Mouse (Mus musculus): ENCODE results near the gene Btbd10. TPM values are rescaled to one million over a fixed set of nuclear protein-coding genes. Genes with fewer than 3 reads are reported as not detected.

The Btbd10 gene
- polyA plus RNA-seq, 1 experiment from 2014 or later, result 84.2 TPM

GRCm38 (mm10) chr7:113279246-113279645 lies 89.9 kb downstream of the Btbd10 start:
- 76% methylated on average over 2 of the region's 2 CpGs for WGBS
- Histone ChIP-seq H3K27me3 (replicated peaks; ENCODE audit: control insufficient read depth, insufficient read depth, low read length) (no peaks in the 10 kb centered on the region), H3K9me3 (ENCODE audit: control insufficient read depth, low read length) (no peaks in the 10 kb centered on the region), H3K27ac (ENCODE audit: low read depth, low read length) (no peak overlapping the region), H3K4me3 (ENCODE audit: low read length) (no peak overlapping the region), H3K4me1 (ENCODE audit: control insufficient read depth, insufficient read depth, low read depth, low read length) (no peaks in the 10 kb centered on the region; the same call in 1 of the 2 replicates), H3K4me2 (ENCODE audit: low read length) (no peak overlapping the region), H3K36me3 (ENCODE audit: control insufficient read depth, insufficient read depth, low read length) (peaks cover 6% of the 10 kb centered on the region), H3K9ac (ENCODE audit: low read depth, low read length) (no peak overlapping the region)
- ATAC-seq, result no peak

GRCm38 (mm10) chr7:113278493-113278892 lies 90.7 kb downstream of the Btbd10 start:
- Histone ChIP-seq H3K27ac (ENCODE audit: low read depth, low read length) (no peak overlapping the region), H3K4me1 (ENCODE audit: control insufficient read depth, insufficient read depth, low read depth, low read length) (no peaks in the 10 kb centered on the region; the same call in 1 of the 2 replicates), H3K9ac (ENCODE audit: low read depth, low read length) (no peak overlapping the region), H3K4me3 (ENCODE audit: low read length) (no peak overlapping the region), H3K27me3 (replicated peaks; ENCODE audit: control insufficient read depth, insufficient read depth, low read length) (no peaks in the 10 kb centered on the region), H3K4me2 (ENCODE audit: low read length) (no peak overlapping the region), H3K36me3 (ENCODE audit: control insufficient read depth, insufficient read depth, low read length) (peaks cover 5% of the 10 kb centered on the region), H3K9me3 (ENCODE audit: control insufficient read depth, low read length) (no peaks in the 10 kb centered on the region)
- WGBS, result 92% methylated on average over 4 of the region's 4 CpGs
- ATAC-seq, result no peak

DNA sequence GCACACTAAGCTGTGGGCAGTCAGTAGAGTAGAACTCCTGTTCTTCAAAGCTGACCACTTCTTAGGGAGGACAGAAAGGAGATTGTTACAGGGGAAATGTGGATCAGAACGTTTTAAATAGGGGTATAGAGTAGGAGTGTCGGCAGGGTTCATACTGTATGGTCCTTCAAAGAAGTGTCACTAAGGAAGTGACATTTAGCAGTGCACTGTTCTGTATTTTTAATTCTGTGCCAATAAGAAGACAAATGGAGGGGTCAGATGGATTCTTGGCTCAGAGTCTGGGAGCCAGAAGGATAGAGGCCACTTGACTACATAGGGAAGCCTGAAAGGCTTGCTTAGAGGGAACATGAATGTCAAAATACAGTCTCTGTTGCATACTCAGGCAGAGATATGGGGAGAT lies 91.9 kb downstream of the Btbd10 start:
- H3K4me2 ChIP-seq (ENCODE audit: low read length), result no peak overlapping the region
- no peak overlapping the region; the same call in 1 of the 2 replicates for H3K27ac ChIP-seq (ENCODE audit: low read depth, low read length)
- H3K4me3 ChIP-seq (ENCODE audit: low read length), result no peak overlapping the region
- H3K9me3 ChIP-seq (ENCODE audit: control insufficient read depth, low read length), result no peaks in the 10 kb centered on the region
- no peaks in the 10 kb centered on the region for H3K36me3 ChIP-seq (ENCODE audit: control insufficient read depth, insufficient read depth, low read length)
- no peaks in the 10 kb centered on the region; the same call in 1 of the 2 replicates for H3K4me1 ChIP-seq (ENCODE audit: control insufficient read depth, insufficient read depth, low read depth, low read length)
- no peaks in the 10 kb centered on the region for H3K27me3 ChIP-seq (replicated peaks; ENCODE audit: control insufficient read depth, insufficient read depth, low read length)
- 66% methylated on average over 2 of the region's 2 CpGs for WGBS
- ATAC-seq, result peak; percentile 82
- no peak overlapping the region for H3K9ac ChIP-seq (ENCODE audit: low read depth, low read length)

GRCm38 (mm10) chr7:113272338-113272997 lies 96.7 kb downstream of the Btbd10 start:
- no peaks in the 10 kb centered on the region for H3K36me3 ChIP-seq (ENCODE audit: control insufficient read depth, insufficient read depth, low read length)
- no peaks in the 10 kb centered on the region for H3K9me3 ChIP-seq (ENCODE audit: control insufficient read depth, low read length)
- no peaks in the 10 kb centered on the region for H3K27me3 ChIP-seq (replicated peaks; ENCODE audit: control insufficient read depth, insufficient read depth, low read length)
- 70% methylated on average over 5 of the region's 6 CpGs for WGBS
- ATAC-seq, result no peak
- H3K27ac ChIP-seq (ENCODE audit: low read depth, low read length), result no peak overlapping the region
- no peak overlapping the region for H3K9ac ChIP-seq (ENCODE audit: low read depth, low read length)
- no peak overlapping the region for H3K4me3 ChIP-seq (ENCODE audit: low read length)
- peaks cover 16% of the 10 kb centered on the region for H3K4me1 ChIP-seq (ENCODE audit: control insufficient read depth, insufficient read depth, low read depth, low read length)
- no peak overlapping the region for H3K4me2 ChIP-seq (ENCODE audit: low read length)

DNA sequence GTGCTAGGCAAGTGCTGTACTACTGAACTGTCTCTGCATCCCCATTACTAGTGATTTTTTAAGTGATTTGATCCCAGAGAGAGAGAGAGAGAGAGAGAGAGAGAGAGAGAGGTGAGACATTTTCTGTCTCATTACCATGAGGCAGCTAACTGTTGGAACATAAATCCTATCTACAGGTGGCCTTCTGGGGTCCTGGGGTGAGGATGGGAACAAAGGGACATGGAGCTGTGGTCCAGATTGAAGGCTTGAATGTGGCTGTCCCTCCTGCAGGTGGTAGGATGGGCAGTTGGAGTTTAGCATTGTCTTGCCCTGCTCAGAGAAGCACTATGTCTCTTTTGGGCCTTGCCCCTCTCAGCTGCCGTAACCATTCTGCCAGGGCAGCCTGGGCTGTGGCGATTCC lies 98.2 kb downstream of the Btbd10 start:
- no peak for ATAC-seq

DNA sequence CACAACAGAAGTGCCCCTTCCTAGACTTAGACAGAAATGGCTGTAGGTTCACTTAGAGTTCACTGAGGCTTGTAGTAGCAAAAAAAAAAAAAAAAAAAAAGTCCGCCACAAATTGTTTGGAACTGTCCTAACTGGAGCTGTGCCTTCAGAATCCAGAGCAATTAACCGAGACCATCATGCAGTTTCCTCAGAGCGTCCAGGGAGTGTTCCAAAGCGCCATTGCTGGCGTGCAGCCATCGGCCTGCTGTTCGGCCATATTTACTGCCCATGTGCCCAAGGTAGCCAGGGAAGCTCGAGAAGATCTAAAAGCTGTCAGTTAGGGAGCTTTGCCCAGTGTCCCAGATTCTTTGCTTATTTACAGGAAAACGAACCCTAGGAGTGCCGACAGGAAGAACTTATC lies 98.6 kb downstream of the Btbd10 start:
- Histone ChIP-seq H3K36me3 (ENCODE audit: control insufficient read depth, insufficient read depth, low read length) (no peaks in the 10 kb centered on the region), H3K27me3 (replicated peaks; ENCODE audit: control insufficient read depth, insufficient read depth, low read length) (no peaks in the 10 kb centered on the region), H3K9ac (ENCODE audit: low read depth, low read length) (no peak overlapping the region), H3K4me2 (ENCODE audit: low read length) (no peak overlapping the region), H3K27ac (ENCODE audit: low read depth, low read length) (no peak overlapping the region), H3K4me1 (ENCODE audit: control insufficient read depth, insufficient read depth, low read depth, low read length) (peaks cover 16% of the 10 kb centered on the region), H3K4me3 (ENCODE audit: low read length) (no peak overlapping the region), H3K9me3 (ENCODE audit: control insufficient read depth, low read length) (no peaks in the 10 kb centered on the region)
- ATAC-seq, result peak; percentile 57; the same call in 1 of the 2 replicates
- WGBS, result 49% methylated on average over 10 of the region's 10 CpGs

More for the DNA sequence above, 98.2 kb downstream of the Btbd10 start:
- Histone ChIP-seq H3K36me3 (ENCODE audit: control insufficient read depth, insufficient read depth, low read length) (no peaks in the 10 kb centered on the region), H3K27ac (ENCODE audit: low read depth, low read length) (no peak overlapping the region), H3K9ac (ENCODE audit: low read depth, low read length) (no peak overlapping the region), H3K4me3 (ENCODE audit: low read length) (no peak overlapping the region), H3K9me3 (ENCODE audit: control insufficient read depth, low read length) (no peaks in the 10 kb centered on the region), H3K4me1 (ENCODE audit: control insufficient read depth, insufficient read depth, low read depth, low read length) (peaks cover 16% of the 10 kb centered on the region), H3K27me3 (replicated peaks; ENCODE audit: control insufficient read depth, insufficient read depth, low read length) (no peaks in the 10 kb centered on the region), H3K4me2 (ENCODE audit: low read length) (no peak overlapping the region)
- WGBS, result 69% methylated on average over 2 of the region's 2 CpGs

- Histone ChIP-seq H3K4me3 (ENCODE audit: low read length) (no peak overlapping the region), H3K9me3 (ENCODE audit: control insufficient read depth, low read length) (no peaks in the 10 kb centered on the region), H3K27ac (ENCODE audit: low read depth, low read length) (peak overlapping the region; percentile 44), H3K4me1 (ENCODE audit: control insufficient read depth, insufficient read depth, low read depth, low read length) (peaks cover 16% of the 10 kb centered on the region), H3K9ac (ENCODE audit: low read depth, low read length) (no peak overlapping the region), H3K27me3 (replicated peaks; ENCODE audit: control insufficient read depth, insufficient read depth, low read length) (no peaks in the 10 kb centered on the region), H3K36me3 (ENCODE audit: control insufficient read depth, insufficient read depth, low read length) (no peaks in the 10 kb centered on the region), H3K4me2 (ENCODE audit: low read length) (no peak overlapping the region; the same call in 1 of the 2 replicates)
- peak; percentile 51 for ATAC-seq
- WGBS, result 60% methylated on average over 3 of the region's 3 CpGs
These were observed 99.3 kb downstream of the Btbd10 start for GRCm38 (mm10) chr7:113269921-113270320.

- H3K9ac ChIP-seq (ENCODE audit: low read depth, low read length), result no peak overlapping the region
- H3K4me3 ChIP-seq (ENCODE audit: low read length), result no peak overlapping the region
- H3K4me2 ChIP-seq (ENCODE audit: low read length), result no peak overlapping the region
- ATAC-seq, result no peak
- no peak overlapping the region for H3K27ac ChIP-seq (ENCODE audit: low read depth, low read length)
- H3K9me3 ChIP-seq (ENCODE audit: control insufficient read depth, low read length), result no peaks in the 10 kb centered on the region
- no peaks in the 10 kb centered on the region for H3K27me3 ChIP-seq (replicated peaks; ENCODE audit: control insufficient read depth, insufficient read depth, low read length)
- no peaks in the 10 kb centered on the region for H3K36me3 ChIP-seq (ENCODE audit: control insufficient read depth, insufficient read depth, low read length)
- H3K4me1 ChIP-seq (ENCODE audit: control insufficient read depth, insufficient read depth, low read depth, low read length), result peaks cover 16% of the 10 kb centered on the region
These were observed 100.1 kb downstream of the Btbd10 start for GRCm38 (mm10) chr7:113269081-113269480.

GRCm38 (mm10) chr7:113268287-113268686 lies 100.9 kb downstream of the Btbd10 start:
- no peaks in the 10 kb centered on the region for H3K9me3 ChIP-seq (ENCODE audit: control insufficient read depth, low read length)
- peaks cover 16% of the 10 kb centered on the region for H3K4me1 ChIP-seq (ENCODE audit: control insufficient read depth, insufficient read depth, low read depth, low read length)
- 80% methylated on average over 9 of the region's 9 CpGs for WGBS
- no peak for ATAC-seq
- H3K27me3 ChIP-seq (replicated peaks; ENCODE audit: control insufficient read depth, insufficient read depth, low read length), result no peaks in the 10 kb centered on the region
- no peak overlapping the region for H3K9ac ChIP-seq (ENCODE audit: low read depth, low read length)
- H3K4me2 ChIP-seq (ENCODE audit: low read length), result no peak overlapping the region
- H3K36me3 ChIP-seq (ENCODE audit: control insufficient read depth, insufficient read depth, low read length), result no peaks in the 10 kb centered on the region
- no peak overlapping the region for H3K27ac ChIP-seq (ENCODE audit: low read depth, low read length)
- H3K4me3 ChIP-seq (ENCODE audit: low read length), result no peak overlapping the region

Measured in hindbrain, embryonic 16.5 days (tissue).